Mouse (Mus musculus) kidney, adult 2 months (tissue): ENCODE measurements around the gene Tmem80. TPM values are rescaled to one million over a fixed set of nuclear protein-coding genes. Genes with fewer than 3 reads are reported as not detected.

Source experiments
- DNase-seq: peaks from one replicate; pipeline ENCODE4 v3.0.0; 2021
- H3K27ac ChIP-seq: fragments of 200-500 bp; 2 replicates; pipeline ENCODE4 v1.5.1; 2012; ENCODE audit warnings: low read depth, low read length, control low read depth, inconsistent platforms; ENCODE audit not compliant: insufficient read depth
- H3K27me3 ChIP-seq: fragments of 200-500 bp; replicated peaks from 2 replicates; pipeline ENCODE4 v1.6.1; 2012; ENCODE audit warnings: mild to moderate bottlenecking, moderate library complexity, low read length, inconsistent platforms; ENCODE audit not compliant: control insufficient read depth, insufficient read depth
- H3K36me3 ChIP-seq: fragments of 200-500 bp; 2 replicates; pipeline ENCODE4 v1.6.1; 2012; ENCODE audit warnings: mild to moderate bottlenecking, moderate library complexity, low read length, inconsistent platforms; ENCODE audit not compliant: control insufficient read depth, insufficient read depth
- H3K4me1 ChIP-seq: fragments of 200-500 bp; 2 replicates; pipeline ENCODE4 v1.6.1; 2011; ENCODE audit warnings: low read length; ENCODE audit not compliant: control insufficient read depth, insufficient read depth
- H3K4me3 ChIP-seq: fragments of 200-500 bp; 2 replicates; pipeline ENCODE4 v1.5.1; 2011; ENCODE audit warnings: mild to moderate bottlenecking, low read depth, low read length, control low read depth; ENCODE audit not compliant: insufficient read depth
- CTCF ChIP-seq: fragments of 200-500 bp; conservative IDR thresholded peaks from 2 replicates; pipeline ENCODE4 v1.5.1; 2011; ENCODE audit warnings: low read depth, mild to moderate bottlenecking, control low read depth, low read length, moderate library complexity, mixed read lengths; ENCODE audit not compliant: insufficient read depth, insufficient read length
- POLR2A ChIP-seq: fragments of 200-500 bp; IDR thresholded peaks from one replicate; pipeline ENCODE4 v1.6.1; 2011; ENCODE audit warnings: low read depth, low read length, control low read depth
- WGBS: fragments of 180-500 bp; shearing (Covaris S2); methylation state at CpG from one replicate; pipeline ENCODE4 v1.1.7; 2018; 5-methylcytosine and 5-hydroxymethylcytosine counted together
- polyA plus RNA-seq: library from polyadenylated mRNA; depleted of rRNA; stranded (reverse); fragments of >200 nt; gene quantifications from 2 replicates; pipeline ENCODE4 v1.2.3, GENCODE M21; 2012

The Tmem80 gene
- polyA plus RNA-seq, 1 experiment: 53.7 TPM

DNA sequence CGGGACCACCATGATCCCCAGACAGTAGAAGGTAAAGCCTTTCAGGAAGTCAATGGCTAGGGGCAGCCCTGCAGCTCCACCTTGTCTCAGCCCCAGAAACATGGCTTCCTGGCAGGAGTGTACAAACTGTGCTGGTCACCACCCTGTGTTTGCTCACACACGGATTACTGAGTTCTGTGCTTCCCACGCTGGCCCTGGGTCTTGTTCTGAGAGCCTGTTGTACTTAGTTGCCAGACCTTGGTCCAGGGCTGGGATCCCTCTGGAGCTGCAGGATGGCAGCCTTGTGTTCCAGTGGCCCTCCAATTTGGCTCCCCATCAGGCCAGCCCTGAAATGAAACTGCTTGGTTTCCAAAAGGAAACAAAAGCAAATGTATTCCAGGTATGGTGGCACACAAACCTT is 8.8 kb downstream of the Tmem80 start:
- Histone ChIP-seq H3K27ac (no peak overlapping the region), H3K36me3 (no peaks in the 10 kb centered on the region), H3K27me3 (no peaks in the 10 kb centered on the region), H3K4me1 (peaks cover 32% of the 10 kb centered on the region), H3K4me3 (no peak overlapping the region)
- WGBS: 79% methylated on average over 3 of the region's 3 CpGs
- TF ChIP-seq POLR2A: no peak
- TF ChIP-seq CTCF: no peak
- no peak for DNase-seq

DNA sequence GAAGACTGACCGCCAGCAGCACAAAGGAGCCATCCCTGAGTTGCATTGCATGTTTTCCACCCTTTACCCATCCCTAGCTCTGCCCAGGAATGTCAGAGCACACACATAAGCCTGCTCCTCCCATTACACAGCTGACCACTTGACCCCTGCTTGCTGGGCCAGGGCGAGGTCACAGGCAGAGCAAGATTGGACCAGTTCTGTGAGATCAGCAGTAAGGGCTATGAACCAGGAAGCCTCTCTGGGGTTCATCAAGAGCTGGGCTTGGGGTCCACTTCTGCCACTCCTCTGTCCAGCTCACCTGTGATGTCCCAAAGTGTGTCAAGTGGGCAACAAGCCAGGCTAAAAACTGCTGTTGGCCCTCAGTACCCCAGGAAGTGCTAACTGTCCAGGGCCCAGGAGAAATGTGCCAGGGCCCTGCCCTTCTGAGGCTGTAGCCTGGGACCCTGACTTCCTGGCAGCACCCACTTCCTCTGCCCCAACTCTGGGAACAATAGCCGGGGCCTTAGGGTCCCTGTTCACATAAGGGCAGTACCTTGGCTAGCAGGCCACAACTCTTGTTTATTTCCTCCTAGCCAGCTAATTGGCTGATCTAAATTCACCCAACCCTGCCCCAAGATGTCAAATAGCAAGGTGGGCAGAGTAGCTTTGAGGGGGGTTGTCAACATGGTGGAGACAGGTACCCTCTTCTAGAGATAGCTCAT is 10.3 kb downstream of the Tmem80 start:
- 39% methylated on average over 3 of the region's 3 CpGs for WGBS
- TF ChIP-seq POLR2A (no peak), CTCF (no peak)
- no peaks in the 10 kb centered on the region for H3K36me3 ChIP-seq
- no peak overlapping the region for H3K4me3 ChIP-seq
- peaks cover 44% of the 10 kb centered on the region for H3K4me1 ChIP-seq
- no peaks in the 10 kb centered on the region for H3K27me3 ChIP-seq
- H3K27ac ChIP-seq: peak overlapping the region; percentile 96
- peak; percentile 69 for DNase-seq

DNA sequence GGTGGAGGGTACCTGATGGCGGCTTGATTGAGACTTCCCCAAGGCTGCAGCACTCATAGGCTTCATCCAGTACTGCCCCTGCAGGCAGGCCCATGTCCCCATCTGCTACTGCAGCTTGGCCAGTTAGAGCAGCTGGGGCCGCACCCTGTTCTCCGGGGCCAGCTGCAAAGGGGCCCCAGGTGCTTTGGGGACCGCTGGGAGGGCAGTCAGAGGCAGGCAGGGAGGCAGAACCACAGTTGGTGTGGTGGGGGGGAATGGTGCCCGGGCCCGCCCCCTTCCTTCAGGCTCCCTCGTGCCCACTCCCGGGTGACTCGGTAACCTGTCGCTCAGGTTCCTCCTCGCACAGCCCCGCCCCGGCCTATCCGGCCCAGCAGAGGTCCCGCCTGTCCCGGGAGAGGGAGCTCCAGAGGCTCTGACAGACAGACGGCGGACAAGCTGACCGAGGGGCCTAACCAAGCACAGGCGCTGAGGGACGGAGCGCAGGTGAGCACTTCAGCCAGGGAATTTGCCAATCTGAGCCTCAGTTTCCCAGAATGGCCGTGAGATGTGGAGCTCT is 11.1 kb downstream of the Tmem80 start, which contains the start of gene Eps8l2:
TSS of gene Eps8l2 (plus strand) at position 305 of the 556 bp plus-strand sequence.
- Histone ChIP-seq H3K27me3 (no peaks in the 10 kb centered on the region), H3K36me3 (no peaks in the 10 kb centered on the region), H3K4me3 (peak within 1 kb of the TSS; percentile 60), H3K27ac (peak within 1 kb of the TSS; percentile 96), H3K4me1 (peaks cover 52% of the 10 kb centered on the region)
- 6% methylated on average over 23 of the region's 23 CpGs for WGBS
- peak; percentile 33; the same call in 1 of the 2 replicates for TF ChIP-seq CTCF
- peak; percentile 80 for TF ChIP-seq POLR2A
- DNase-seq: peak; percentile 92

DNA sequence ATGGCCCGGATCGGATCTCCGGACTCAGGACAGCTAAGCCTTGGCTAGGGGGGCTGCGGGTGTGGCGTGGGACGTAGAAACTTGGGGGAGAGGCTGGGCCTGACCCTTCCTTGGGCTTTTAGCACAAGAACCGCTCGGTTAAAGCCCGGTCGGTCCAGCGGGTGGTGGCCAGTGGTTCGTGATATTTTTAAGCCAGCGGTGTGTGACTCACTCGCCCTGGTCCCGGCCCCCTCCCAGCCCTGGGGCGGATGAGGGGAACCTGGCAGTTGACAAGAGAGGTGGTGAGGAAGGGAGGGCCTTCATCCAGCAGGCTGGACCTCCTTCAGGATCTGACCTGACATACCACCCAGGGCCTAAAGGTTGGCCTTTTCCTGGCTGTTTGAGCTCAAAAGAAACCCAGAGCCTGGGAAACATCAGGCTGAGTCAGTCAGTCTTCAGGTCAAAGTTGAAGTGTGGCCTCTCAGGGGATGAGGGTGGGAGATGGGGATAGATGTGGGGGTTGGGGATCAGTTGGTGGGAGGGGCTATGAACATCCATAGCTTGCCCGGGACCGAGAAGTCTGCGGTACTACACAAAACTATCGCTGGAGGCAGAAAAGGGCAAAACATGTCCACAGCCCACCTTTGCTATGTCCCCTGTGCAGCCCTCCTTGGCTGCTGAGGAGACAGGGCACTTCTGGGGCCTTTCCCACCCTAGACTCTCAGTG is 11.8 kb downstream of the Tmem80 start:
- peaks cover 57% of the 10 kb centered on the region for H3K4me1 ChIP-seq
- no peak for TF ChIP-seq CTCF
- no peak for TF ChIP-seq POLR2A
- H3K27me3 ChIP-seq: no peaks in the 10 kb centered on the region
- no peaks in the 10 kb centered on the region for H3K36me3 ChIP-seq
- DNase-seq: peak; percentile 43
- peak overlapping the region; percentile 60 for H3K4me3 ChIP-seq
- WGBS: 26% methylated on average over 20 of the region's 20 CpGs
- H3K27ac ChIP-seq: peak overlapping the region; percentile 96

DNA sequence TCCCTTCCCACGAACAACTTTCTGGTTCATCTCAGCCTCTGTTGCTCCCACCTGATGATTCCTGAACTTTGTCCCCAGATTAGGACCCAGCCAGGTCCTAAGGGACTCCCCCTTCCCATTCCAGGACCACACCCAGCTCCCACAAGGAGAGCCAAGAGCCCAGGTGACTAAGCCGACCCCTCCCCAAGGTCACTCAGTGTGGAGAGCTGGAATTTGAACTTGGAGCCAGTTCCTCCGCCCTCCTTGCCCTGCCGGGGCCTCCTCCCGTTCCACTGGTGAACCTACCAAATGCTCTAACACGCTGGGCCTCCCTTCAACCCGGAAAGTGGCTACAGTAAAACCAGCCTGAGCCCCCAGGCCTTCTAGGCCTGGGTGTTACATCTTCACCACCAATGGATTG is 12.5 kb downstream of the Tmem80 start:
- Histone ChIP-seq H3K4me1 (peaks cover 51% of the 10 kb centered on the region), H3K27ac (peak overlapping the region; percentile 96), H3K36me3 (no peaks in the 10 kb centered on the region), H3K27me3 (no peaks in the 10 kb centered on the region), H3K4me3 (peak overlapping the region; percentile 60)
- peak; percentile 84 for DNase-seq
- WGBS: 35% methylated on average over 7 of the region's 7 CpGs
- no peak for TF ChIP-seq POLR2A

DNA sequence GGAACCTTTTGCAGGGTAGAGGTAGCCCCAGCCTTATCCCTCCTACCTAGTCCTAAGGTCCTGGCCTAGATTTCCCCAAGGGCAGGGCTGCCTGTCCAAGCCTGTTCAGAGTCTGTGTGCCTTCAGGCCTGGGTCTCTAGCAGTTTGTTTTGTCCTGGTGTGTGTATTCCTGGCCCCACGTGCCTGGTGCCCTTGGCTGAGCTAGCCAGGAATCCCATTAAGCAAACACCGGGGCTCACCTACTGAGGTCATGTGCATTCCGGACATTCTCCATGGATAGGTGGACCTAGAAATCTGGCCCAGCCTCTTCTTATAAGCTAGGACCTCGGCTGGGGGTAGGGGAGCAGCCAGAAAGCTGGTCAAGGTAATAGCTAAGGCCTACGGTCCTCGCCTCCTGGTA is 12.9 kb downstream of the Tmem80 start:
- peak overlapping the region; percentile 96 for H3K27ac ChIP-seq
- peak overlapping the region; percentile 60 for H3K4me3 ChIP-seq
- H3K4me1 ChIP-seq: peaks cover 51% of the 10 kb centered on the region
- DNase-seq: peak; percentile 94
- H3K27me3 ChIP-seq: no peaks in the 10 kb centered on the region
- H3K36me3 ChIP-seq: no peaks in the 10 kb centered on the region; the same call in 1 of the 2 replicates
- 36% methylated on average over 6 of the region's 6 CpGs for WGBS
- TF ChIP-seq POLR2A (no peak), CTCF (no peak)

DNA sequence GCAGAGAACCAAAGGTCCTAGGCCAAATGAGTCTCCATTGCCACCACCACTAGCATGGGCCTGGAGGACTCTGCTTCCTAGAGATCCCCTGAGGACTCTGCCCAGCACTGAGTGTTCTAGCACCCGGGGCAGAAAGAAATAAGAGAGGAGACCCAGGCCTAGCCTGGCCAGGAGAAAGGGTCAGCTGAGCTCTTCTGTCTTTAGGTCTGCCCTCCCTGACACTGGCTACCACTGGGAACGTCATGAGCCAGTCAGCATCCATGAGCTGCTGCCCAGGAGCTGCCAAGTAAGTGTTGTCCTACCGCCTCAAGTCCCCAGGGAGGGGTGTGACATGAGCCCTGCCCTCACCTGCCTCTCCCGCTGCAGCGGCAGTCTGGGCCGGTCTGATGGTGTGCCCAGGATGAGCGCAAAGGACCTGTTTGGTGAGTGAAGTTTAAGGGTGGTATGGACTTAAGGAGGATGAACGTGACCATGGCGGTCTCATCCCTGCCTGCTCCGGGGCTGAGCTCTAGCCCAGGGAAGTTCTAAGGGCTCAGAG is 14.2 kb downstream of the Tmem80 start:
- peak; percentile 34 for DNase-seq
- 57% methylated on average over 10 of the region's 10 CpGs for WGBS
- Histone ChIP-seq H3K27ac (peak overlapping the region; percentile 88), H3K4me3 (0 out of 2 replicates have a peak overlapping the region, but pooled peaks have one; percentile 6), H3K4me1 (peaks cover 48% of the 10 kb centered on the region), H3K27me3 (no peaks in the 10 kb centered on the region), H3K36me3 (no peaks in the 10 kb centered on the region; the same call in none of the 2 replicates)
- TF ChIP-seq POLR2A: no peak
- no peak for TF ChIP-seq CTCF
